Mouse (Mus musculus) small intestine, adult 2 months (tissue): ENCODE measurements around the gene Tmem236.

ENCODE experiments used
- CTCF ChIP-seq: fragments of 200-500 bp; IDR thresholded peaks from 2 replicates; pipeline ENCODE4 v1.5.1; 2012; ENCODE audit warnings: low read depth, mild to moderate bottlenecking, control low read depth, inconsistent platforms, low read length, moderate library complexity, mixed read lengths; ENCODE audit not compliant: insufficient replicate concordance, insufficient read length; ENCODE audit errors: extremely low read depth
- POLR2A ChIP-seq: fragments of 200-500 bp; IDR thresholded peaks from 2 replicates; pipeline ENCODE4 v1.6.1; 2012; ENCODE audit warnings: low read depth, mild to moderate bottlenecking, control low read depth, inconsistent platforms, low read length, moderate library complexity

DNA sequence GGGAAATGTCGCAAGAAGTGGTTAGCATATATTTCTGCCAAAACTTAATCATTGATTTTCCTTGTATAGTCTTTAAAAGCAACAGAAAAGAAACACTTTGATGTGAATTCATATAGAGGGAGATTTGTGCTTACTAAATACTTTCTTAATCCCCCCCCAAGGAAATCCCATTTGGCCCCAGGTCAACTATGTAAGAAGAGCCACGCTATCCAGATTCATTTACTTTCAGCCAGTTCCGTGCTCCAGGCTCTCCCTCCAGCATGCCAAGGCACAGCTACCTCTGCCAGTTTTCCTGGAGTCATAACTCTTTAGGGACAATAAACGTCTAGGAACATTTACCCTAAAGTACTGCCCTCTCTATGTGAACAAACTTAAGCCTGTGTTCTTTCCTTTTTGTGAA, 63.4 kb downstream of the Tmem236 start:
- no peak for TF ChIP-seq CTCF
- no peak for TF ChIP-seq POLR2A
